Mouse (Mus musculus): ENCODE data around the gene Slc6a4. TPM values are rescaled to one million over a fixed set of nuclear protein-coding genes. Genes with fewer than 3 reads are reported as not detected.
A peak's percentile ranks its signal among the peaks of the same experiment; 100 is the strongest.

Slc6a4 gene
- 5.7 TPM in 2 replicates for polyA plus RNA-seq (2015; fragmentation: Nextera tagmentation; extraction: Ambion mirVana)

DNA sequence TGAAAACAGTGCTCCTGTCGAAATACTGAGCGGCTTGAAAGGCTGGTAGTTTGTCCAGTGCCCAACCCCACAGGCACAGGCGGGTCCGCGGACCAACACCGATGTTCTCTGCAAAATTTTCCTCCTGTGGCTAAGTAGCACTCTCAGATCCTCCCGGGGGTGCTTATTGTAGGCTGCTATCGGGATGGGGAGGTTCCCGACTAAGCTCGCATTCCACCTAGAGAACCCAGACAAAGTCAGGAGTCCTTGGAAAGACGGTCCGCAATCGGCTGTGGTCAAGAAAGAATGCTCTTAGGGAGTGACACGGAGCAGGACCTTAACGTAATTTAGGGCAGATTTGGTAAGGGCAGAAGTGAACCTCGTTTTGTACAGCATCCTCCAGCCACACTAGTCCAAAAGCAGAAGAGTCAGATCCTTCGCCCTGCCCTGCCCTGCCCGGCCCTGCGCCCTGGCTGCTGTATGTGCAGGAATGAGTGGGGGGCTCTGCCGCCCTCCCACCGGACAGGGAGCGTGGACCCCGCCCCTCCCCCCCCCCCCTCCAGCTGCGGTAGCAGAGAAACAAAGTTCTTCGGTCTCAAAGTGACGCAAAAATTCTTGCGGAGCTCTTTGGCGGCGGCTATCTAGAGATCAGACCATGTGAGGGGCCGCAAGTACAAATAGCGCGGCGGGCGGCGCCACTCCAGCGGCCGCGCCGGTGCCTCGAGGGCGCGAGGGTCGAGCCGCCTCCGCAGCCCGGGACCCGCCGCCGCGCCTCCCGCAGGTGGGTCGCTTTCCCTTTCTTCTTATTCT lies at the start of gene Slc6a4:
Gene Slc6a4 (plus strand): TSS at position 688 of the 789 bp plus-strand sequence.
- Histone ChIP-seq H3K4me3 (peak within 1 kb of the TSS; percentile 55), H3K36me3 (replicated peaks) (no peaks in the 10 kb centered on the region), H3K4me2 (peak within 1 kb of the TSS; percentile 96), H3K4me1 (peaks cover 14% of the 10 kb centered on the region), H3K27ac (no peak within 1 kb of the TSS), H3K27me3 (replicated peaks) (peaks cover 53% of the 10 kb centered on the region), H3K9me3 (no peaks in the 10 kb centered on the region), H3K9ac (peak within 1 kb of the TSS; percentile 43)
- WGBS = under 1% methylated on average over 50 of the region's 52 CpGs
- no peak for ATAC-seq (replicated peaks)

DNA sequence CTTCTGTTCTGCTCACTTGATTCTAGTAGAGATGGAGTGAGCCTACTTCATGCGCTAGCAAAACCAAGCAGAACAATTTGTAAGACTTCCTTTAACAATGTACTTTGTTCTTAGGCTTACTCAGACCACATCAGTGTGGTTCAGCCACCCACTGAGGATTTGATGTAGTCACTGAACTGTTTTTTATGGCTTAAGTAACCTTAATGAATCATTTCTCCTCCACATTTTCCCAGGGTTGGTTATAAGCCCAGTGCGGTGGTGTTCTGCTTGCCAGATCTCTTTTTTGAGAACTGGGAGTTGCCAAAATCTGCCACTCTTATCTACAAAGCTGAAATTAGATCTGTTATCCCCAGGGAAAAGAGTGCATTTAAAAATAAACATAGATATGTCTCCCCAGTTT lies 44.9 kb upstream of the Slc6a4 start:
- no peak overlapping the region for H3K27ac ChIP-seq
- H3K27me3 ChIP-seq (replicated peaks) = no peaks in the 10 kb centered on the region
- no peak overlapping the region for H3K4me2 ChIP-seq
- no peak overlapping the region for H3K4me3 ChIP-seq
- H3K4me1 ChIP-seq = no peaks in the 10 kb centered on the region
- H3K9me3 ChIP-seq = no peaks in the 10 kb centered on the region
- H3K9ac ChIP-seq = no peak overlapping the region
- H3K36me3 ChIP-seq (replicated peaks) = peaks cover 43% of the 10 kb centered on the region
- WGBS = 97% methylated on average over 2 of the region's 2 CpGs
- no peak for ATAC-seq (replicated peaks)

DNA sequence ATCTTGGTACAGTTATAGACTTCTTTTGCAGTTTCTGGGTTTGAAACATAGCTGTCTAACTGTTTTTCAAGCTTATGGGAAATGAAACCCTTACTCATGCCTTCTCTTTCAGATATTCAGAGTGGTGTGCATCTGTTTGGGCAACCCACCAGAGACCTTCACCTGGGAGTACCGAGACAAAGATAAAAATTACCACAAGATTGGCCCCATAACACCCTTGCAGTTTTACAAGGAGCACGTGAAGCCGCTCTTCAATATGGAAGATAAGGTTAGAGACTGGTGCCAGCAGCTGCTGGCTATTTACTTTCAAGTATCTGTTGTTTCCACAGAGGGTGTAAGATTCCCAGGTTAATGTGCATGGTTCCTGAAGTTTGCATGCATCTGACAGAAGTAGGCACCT lies 32.7 kb upstream of the Slc6a4 start:
- Histone ChIP-seq H3K4me1 (no peaks in the 10 kb centered on the region), H3K27me3 (replicated peaks) (no peaks in the 10 kb centered on the region), H3K9me3 (no peaks in the 10 kb centered on the region), H3K9ac (no peak overlapping the region), H3K36me3 (replicated peaks) (peaks cover 56% of the 10 kb centered on the region), H3K4me3 (no peak overlapping the region), H3K27ac (no peak overlapping the region), H3K4me2 (no peak overlapping the region)
- 97% methylated on average over 3 of the region's 3 CpGs for WGBS
- no peak for ATAC-seq (replicated peaks)

DNA sequence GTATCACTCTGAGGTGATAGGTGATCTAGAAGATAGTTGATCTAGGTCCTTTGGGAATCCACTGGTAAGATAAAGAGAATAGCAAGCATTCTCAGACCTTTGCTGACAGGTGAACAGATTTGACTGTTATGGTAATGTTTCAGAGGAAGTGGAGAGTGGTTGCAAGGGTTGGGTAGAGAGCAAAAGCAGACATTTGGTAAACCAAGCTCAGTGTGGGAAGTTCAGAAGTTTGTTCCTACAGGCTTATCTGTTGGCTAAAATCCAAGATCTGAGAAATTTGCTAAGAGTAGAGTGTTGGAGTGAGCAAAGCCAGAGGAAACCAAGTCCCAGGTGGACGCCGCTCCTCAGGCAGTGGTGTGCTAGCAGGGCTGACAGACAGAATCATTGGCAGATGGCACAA lies 28.1 kb upstream of the Slc6a4 start:
- Histone ChIP-seq H3K9me3 (no peaks in the 10 kb centered on the region), H3K27me3 (replicated peaks) (no peaks in the 10 kb centered on the region), H3K9ac (no peak overlapping the region), H3K4me1 (no peaks in the 10 kb centered on the region), H3K4me3 (no peak overlapping the region), H3K36me3 (replicated peaks) (peaks cover 61% of the 10 kb centered on the region), H3K27ac (no peak overlapping the region), H3K4me2 (no peak overlapping the region)
- 94% methylated on average over 2 of the region's 2 CpGs for WGBS
- ATAC-seq (replicated peaks) = no peak

DNA sequence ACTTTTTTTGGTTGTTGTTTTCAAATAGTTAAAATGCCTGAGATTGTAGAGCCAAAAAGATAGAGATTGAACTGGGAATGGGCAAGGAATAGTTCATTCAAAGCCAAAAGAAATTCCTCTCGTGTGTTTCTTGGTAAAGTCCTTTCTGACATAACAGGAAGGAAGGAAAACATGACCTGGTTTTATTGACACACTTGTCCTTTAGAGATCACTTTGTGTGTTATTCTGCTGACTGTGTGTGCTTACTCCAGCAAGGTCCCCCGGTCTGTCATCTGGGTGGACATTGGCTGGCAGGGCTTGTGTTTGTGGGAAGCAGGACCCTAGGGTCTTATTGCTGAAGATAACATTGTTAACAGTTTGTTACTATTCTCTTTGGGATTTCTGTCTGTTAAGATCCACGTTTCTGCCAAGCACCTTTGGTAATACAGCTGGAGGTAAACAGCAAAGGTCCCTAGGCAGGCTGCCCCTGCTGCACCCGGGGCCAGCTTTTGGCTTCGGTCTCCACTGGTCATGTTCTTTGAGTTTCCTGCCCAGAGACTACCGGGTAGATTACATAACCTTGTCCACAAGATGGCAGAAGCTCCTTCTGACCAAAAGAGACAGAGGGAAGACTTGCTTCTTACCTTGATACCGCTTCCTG lies 23.6 kb upstream of the Slc6a4 start:
- H3K27me3 ChIP-seq (replicated peaks) = no peaks in the 10 kb centered on the region

DNA sequence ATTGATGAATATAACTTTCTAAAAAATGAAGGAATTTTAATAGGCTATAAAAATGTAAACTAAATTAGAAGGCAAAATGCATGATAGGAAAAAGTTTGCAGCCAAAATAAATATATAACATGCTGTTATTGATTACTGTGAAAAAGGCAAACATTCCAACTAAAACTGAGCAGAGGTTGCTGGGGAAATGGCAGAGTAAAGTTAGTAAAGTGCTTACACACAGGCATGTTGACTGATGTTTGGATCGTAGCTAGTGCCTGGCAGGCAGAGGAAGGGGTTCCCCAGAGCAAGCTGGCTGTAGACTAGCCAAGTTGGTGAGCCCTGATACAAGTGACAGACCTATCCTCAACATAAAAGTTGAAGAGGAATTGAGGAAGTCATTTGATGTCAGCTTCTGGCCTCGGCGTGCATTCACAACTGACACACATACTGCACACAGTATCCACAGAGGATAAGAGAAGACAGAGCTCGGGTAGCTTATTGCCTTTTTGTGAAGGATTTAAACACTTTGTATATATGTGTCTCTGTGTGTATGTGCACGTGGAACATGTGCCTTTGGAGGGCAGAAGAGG lies 16.7 kb upstream of the Slc6a4 start:
- Histone ChIP-seq H3K4me1 (no peaks in the 10 kb centered on the region), H3K4me3 (no peak overlapping the region), H3K9ac (no peak overlapping the region), H3K36me3 (replicated peaks) (peaks cover 21% of the 10 kb centered on the region), H3K27ac (no peak overlapping the region), H3K9me3 (no peaks in the 10 kb centered on the region), H3K4me2 (no peak overlapping the region), H3K27me3 (replicated peaks) (no peaks in the 10 kb centered on the region)
- no peak for ATAC-seq (replicated peaks)
- WGBS = 88% methylated on average over 5 of the region's 5 CpGs

More for the DNA sequence above, 23.6 kb upstream of the Slc6a4 start:
- Histone ChIP-seq H3K4me2 (no peak overlapping the region), H3K9ac (no peak overlapping the region), H3K27ac (no peak overlapping the region), H3K4me1 (no peaks in the 10 kb centered on the region), H3K4me3 (no peak overlapping the region), H3K36me3 (replicated peaks) (peaks cover 38% of the 10 kb centered on the region), H3K9me3 (no peaks in the 10 kb centered on the region)
- WGBS = 88% methylated on average over 7 of the region's 7 CpGs
- no peak for ATAC-seq (replicated peaks)

DNA sequence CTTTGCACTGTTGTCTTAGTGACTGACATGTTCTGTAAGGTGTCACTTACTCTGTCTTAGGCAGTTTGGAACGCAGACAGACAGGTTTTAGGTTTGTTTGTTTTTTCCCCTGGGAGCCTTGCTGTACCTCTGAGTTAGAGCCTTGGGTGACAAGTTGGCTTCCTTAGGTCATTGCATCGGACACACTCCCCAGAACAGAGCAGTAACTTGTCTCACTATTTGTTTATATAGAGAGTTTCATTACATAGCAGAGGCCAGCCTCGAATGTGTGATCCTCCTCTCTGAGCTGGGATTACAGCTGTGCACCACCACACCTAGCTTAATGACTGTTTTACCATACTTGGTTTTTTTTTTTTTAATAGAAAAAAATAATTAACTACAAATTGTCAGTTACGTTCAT lies 16.0 kb upstream of the Slc6a4 start:
- H3K9ac ChIP-seq = no peak overlapping the region
- H3K4me3 ChIP-seq = no peak overlapping the region
- peaks cover 26% of the 10 kb centered on the region for H3K36me3 ChIP-seq (replicated peaks)
- 94% methylated on average over 4 of the region's 4 CpGs for WGBS
- H3K27me3 ChIP-seq (replicated peaks) = no peaks in the 10 kb centered on the region
- ATAC-seq (replicated peaks) = no peak
- H3K27ac ChIP-seq = no peak overlapping the region
- no peaks in the 10 kb centered on the region for H3K4me1 ChIP-seq
- no peak overlapping the region for H3K4me2 ChIP-seq
- no peaks in the 10 kb centered on the region for H3K9me3 ChIP-seq

DNA sequence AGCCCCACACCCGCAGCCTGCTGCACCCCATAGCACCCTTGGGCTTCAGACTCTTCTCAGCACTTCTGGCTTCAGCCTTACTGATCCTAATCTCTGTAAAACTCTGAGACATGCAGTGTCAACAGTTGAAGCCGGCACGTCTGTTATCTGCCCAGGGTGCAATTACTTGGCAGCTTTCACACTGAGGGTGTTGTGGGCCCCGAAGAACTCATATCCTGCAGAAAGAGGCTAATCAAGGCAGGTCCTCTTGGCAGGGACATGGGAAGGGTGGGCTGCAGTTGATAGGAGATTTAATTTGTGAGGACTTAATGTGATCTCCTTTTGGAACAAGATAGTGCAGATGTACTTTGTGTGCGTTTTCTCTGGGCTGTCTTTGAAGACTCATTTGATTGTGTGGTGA lies 14.8 kb upstream of the Slc6a4 start:
- WGBS = 86% methylated on average over 5 of the region's 5 CpGs
- no peak for ATAC-seq (replicated peaks)
- H3K27me3 ChIP-seq (replicated peaks) = no peaks in the 10 kb centered on the region
- H3K4me3 ChIP-seq = no peak overlapping the region
- no peak overlapping the region for H3K4me2 ChIP-seq
- H3K27ac ChIP-seq = no peak overlapping the region
- H3K9me3 ChIP-seq = no peaks in the 10 kb centered on the region
- H3K36me3 ChIP-seq (replicated peaks) = peaks cover 26% of the 10 kb centered on the region
- H3K4me1 ChIP-seq = no peaks in the 10 kb centered on the region
- no peak overlapping the region for H3K9ac ChIP-seq

DNA sequence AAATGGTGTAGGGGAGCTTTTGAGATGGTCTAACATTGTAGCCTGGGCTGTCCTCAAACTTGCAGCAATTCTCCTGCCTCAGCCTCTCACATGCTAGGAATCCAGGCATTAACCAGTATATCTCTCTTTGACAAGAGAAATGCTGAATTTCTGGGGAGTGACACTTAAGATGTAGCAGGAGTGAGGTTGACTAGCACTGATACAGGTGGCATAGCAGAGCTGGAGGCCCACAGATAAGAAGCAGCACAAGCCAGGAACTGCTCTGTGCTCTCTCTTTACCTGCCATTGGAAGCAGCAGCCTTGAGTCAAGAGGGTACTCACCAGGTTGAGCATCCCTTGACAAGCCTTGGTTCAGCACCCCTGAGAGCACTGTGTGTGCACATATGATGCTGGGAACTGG lies 14.2 kb upstream of the Slc6a4 start:
- Histone ChIP-seq H3K9ac (no peak overlapping the region), H3K4me2 (no peak overlapping the region), H3K9me3 (no peaks in the 10 kb centered on the region), H3K4me1 (no peaks in the 10 kb centered on the region), H3K27me3 (replicated peaks) (no peaks in the 10 kb centered on the region), H3K27ac (no peak overlapping the region), H3K4me3 (no peak overlapping the region), H3K36me3 (replicated peaks) (peaks cover 26% of the 10 kb centered on the region)
- no peak for ATAC-seq (replicated peaks)

DNA sequence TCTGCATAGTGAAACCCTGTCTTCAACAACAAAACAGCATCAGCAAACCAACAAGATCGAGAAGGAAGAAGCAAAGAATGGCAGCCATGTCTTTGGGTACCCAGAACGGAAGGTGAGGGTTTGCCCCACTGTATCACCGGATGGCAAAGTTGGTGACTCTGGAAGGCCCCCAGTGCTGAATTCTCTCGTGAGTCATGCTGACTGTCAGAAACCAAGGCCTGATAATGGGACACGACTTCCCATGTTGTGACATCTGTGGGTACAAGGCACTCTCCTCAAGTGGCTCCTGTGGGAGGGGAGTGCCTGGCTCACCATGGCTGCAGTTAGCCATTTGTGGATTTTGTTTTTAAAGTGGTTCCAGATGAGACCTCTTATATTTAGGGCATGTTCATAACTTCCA lies 7.6 kb upstream of the Slc6a4 start:
- Histone ChIP-seq H3K9me3 (no peaks in the 10 kb centered on the region), H3K4me1 (no peaks in the 10 kb centered on the region), H3K4me2 (no peak overlapping the region), H3K4me3 (no peak overlapping the region), H3K36me3 (replicated peaks) (peaks cover 18% of the 10 kb centered on the region), H3K9ac (no peak overlapping the region), H3K27me3 (replicated peaks) (peaks cover under 1% of the 10 kb centered on the region; the same call in 1 of the 2 replicates), H3K27ac (no peak overlapping the region)
- WGBS = 76% methylated on average over 5 of the region's 5 CpGs
- no peak for ATAC-seq (replicated peaks)

DNA sequence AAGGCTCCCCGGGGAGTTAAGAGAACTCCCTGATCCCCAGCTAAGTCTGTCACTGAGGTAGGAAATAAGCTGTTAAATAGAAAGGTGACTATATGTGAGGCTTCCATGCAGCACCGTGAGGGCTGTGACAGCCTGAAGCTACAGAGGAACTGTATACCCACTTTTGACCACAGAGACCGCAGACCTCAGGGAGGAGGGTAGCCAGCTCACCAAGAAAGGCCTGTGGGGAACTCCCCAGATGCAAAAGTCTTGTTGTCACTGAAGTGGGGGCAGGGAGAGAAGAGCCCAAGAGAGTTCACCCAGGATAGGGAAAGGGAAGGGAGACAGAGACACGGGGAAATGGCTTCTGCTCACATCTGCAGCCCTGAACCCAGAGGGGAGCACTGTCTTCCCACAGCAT lies 5.5 kb upstream of the Slc6a4 start:
- Histone ChIP-seq H3K27ac (no peak overlapping the region), H3K4me3 (no peak overlapping the region), H3K9me3 (no peaks in the 10 kb centered on the region), H3K9ac (no peak overlapping the region), H3K27me3 (replicated peaks) (peaks cover 19% of the 10 kb centered on the region), H3K36me3 (replicated peaks) (0 out of 2 replicates have a peak, but pooled peaks cover 1% of the 10 kb centered on the region), H3K4me2 (no peak overlapping the region), H3K4me1 (peaks cover 3% of the 10 kb centered on the region)
- ATAC-seq (replicated peaks) = no peak
- 36% methylated on average over 4 of the region's 4 CpGs for WGBS

DNA sequence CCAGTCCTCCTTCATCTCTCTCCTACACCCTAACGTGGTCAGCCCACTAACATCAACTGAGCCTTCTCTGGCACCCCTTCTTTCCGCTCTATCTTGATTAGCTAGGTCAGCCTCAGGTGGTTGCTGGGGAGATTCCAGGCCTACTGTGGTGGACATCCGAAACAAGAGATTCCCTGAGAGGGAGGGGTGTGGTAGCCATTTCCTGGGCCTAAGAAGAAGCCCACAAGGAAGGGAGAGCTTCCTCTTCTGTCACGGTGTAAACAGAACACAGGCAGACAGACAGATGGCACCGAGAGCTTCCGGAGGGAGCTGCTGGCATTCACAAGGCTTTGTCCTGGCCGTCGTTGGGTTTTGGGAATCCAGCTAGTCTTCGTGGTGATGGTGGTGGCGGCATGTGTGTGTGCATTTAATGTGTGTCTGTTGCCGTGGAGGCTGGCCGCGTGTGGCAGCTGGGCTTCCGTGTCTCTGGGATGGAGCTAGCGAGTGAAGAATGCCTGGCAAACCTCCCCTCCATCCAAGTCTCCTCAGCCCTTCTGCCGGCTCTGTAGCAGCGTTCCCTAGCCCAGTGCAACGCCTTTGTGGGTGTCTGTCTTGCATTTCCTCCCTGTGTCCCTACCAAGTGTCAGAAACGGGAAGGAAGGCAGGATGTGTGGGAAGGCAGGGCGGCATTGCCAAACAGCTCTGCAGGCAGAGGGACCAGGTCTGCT lies 2.3 kb upstream of the Slc6a4 start:
- no peaks in the 10 kb centered on the region for H3K36me3 ChIP-seq (replicated peaks)
- H3K4me2 ChIP-seq = no peak overlapping the region
- WGBS = 63% methylated on average over 20 of the region's 20 CpGs
- no peaks in the 10 kb centered on the region for H3K9me3 ChIP-seq
- H3K9ac ChIP-seq = no peak overlapping the region
- peaks cover 14% of the 10 kb centered on the region for H3K4me1 ChIP-seq
- peaks cover 47% of the 10 kb centered on the region for H3K27me3 ChIP-seq (replicated peaks)
- H3K27ac ChIP-seq = no peak overlapping the region
- no peak overlapping the region for H3K4me3 ChIP-seq
- no peak for ATAC-seq (replicated peaks)
